Mouse (Mus musculus): ENCODE data around the gene Erbb2. TPM values are rescaled to one million over a fixed set of nuclear protein-coding genes. Genes with fewer than 3 reads are reported as not detected.

The Erbb2 gene
- polyA plus RNA-seq, 2 experiments, result 51.1 to 73.6 TPM

DNA sequence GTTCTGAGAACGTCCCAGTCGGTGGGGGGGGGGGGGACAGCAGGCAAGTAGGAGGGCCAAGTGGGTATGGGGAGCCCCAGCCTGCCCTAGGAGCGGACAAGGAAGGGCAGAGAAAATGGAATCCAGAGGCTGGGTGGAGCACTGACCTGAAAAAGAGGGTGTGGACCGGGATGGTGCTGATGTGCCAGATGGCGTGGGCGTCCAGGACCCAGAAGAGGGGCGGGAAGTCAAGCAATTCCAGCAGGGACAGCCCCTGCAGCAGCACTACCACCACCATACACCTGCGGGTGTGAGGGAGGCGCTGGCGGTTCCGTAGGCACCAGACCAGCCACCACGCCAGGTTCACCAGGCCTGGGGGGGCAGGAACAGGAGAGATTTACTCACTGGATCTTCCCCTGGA is 22.1 kb upstream of the Erbb2 start:
- DNase-seq (ENCODE audit: low spot score), result no peak
- Histone ChIP-seq H3K27me3 (ENCODE audit: control insufficient read depth, insufficient read depth, low read length) (peaks cover 36% of the 10 kb centered on the region), H3K4me2 (replicated peaks; ENCODE audit: low read depth, low read length, severe bottlenecking) (no peak overlapping the region), H3K36me3 (ENCODE audit: control insufficient read depth, insufficient read depth, low read length) (no peaks in the 10 kb centered on the region), H3K9me3 (ENCODE audit: control insufficient read depth, low read length) (no peaks in the 10 kb centered on the region), H3K27ac (replicated peaks; ENCODE audit: low read depth, low read length) (no peak overlapping the region), H3K9ac (ENCODE audit: low read depth, low read length, severe bottlenecking) (no peak overlapping the region), H3K4me1 (ENCODE audit: control insufficient read depth, insufficient read depth, low read length) (peaks cover 10% of the 10 kb centered on the region), H3K4me3 (replicated peaks; ENCODE audit: low read length) (no peak overlapping the region)
- 65% methylated on average over 11 of the region's 12 CpGs for WGBS
- ATAC-seq (ENCODE audit: low FRiP score, low read depth), result no peak
- no peak for TF ChIP-seq POLR2A (IDR thresholded peaks at IDR 0.05; ENCODE audit: borderline replicate concordance, extremely low read depth, insufficient read depth, insufficient read length)

DNA sequence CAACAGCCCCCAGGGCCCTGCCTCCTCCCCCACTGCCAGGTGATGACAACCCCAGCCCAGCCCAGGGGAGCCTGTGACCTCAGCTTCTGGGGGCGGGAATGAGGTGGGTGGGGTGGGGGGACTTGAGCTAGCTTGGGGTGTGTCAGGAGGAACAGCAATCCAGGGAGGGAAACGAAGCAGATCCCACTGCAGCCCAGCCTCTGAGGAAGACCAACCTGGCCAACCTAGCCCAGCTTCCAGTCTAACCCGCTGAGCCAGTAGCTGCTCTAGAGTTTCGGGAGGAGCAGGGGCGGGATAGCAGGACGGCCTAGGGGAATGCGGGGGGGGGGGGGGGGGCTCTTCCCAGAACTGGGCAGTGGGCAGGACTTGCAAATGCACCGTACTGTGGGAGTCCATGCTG is 20.2 kb upstream of the Erbb2 start:
- H3K9ac ChIP-seq (ENCODE audit: low read depth, low read length, severe bottlenecking), result no peak overlapping the region
- peaks cover 10% of the 10 kb centered on the region for H3K4me1 ChIP-seq (ENCODE audit: control insufficient read depth, insufficient read depth, low read length)
- no peak overlapping the region for H3K27ac ChIP-seq (replicated peaks; ENCODE audit: low read depth, low read length)
- no peak for TF ChIP-seq POLR2A (IDR thresholded peaks at IDR 0.05; ENCODE audit: borderline replicate concordance, extremely low read depth, insufficient read depth, insufficient read length)
- ATAC-seq (ENCODE audit: low FRiP score, low read depth) (no peak), DNase-seq (ENCODE audit: low spot score) (no peak)
- no peaks in the 10 kb centered on the region for H3K9me3 ChIP-seq (ENCODE audit: control insufficient read depth, low read length)
- H3K36me3 ChIP-seq (ENCODE audit: control insufficient read depth, insufficient read depth, low read length), result no peaks in the 10 kb centered on the region
- WGBS, result 13% methylated on average over 6 of the region's 8 CpGs
- H3K27me3 ChIP-seq (ENCODE audit: control insufficient read depth, insufficient read depth, low read length), result peaks cover 17% of the 10 kb centered on the region
- H3K4me2 ChIP-seq (replicated peaks; ENCODE audit: low read depth, low read length, severe bottlenecking), result no peak overlapping the region
- H3K4me3 ChIP-seq (replicated peaks; ENCODE audit: low read length), result no peak overlapping the region

GRCm38 (mm10) chr11:98392645-98393044 is 19.6 kb upstream of the Erbb2 start:
- H3K27me3 ChIP-seq (ENCODE audit: control insufficient read depth, insufficient read depth, low read length), result peaks cover 11% of the 10 kb centered on the region
- no peaks in the 10 kb centered on the region for H3K36me3 ChIP-seq (ENCODE audit: control insufficient read depth, insufficient read depth, low read length)
- no peaks in the 10 kb centered on the region for H3K9me3 ChIP-seq (ENCODE audit: control insufficient read depth, low read length)
- TF ChIP-seq POLR2A (IDR thresholded peaks at IDR 0.05; ENCODE audit: borderline replicate concordance, extremely low read depth, insufficient read depth, insufficient read length), result no peak
- no peak overlapping the region; the same call in 1 of the 2 replicates for H3K4me2 ChIP-seq (replicated peaks; ENCODE audit: low read depth, low read length, severe bottlenecking)
- H3K27ac ChIP-seq (replicated peaks; ENCODE audit: low read depth, low read length), result no peak overlapping the region
- peaks cover 10% of the 10 kb centered on the region for H3K4me1 ChIP-seq (ENCODE audit: control insufficient read depth, insufficient read depth, low read length)
- ATAC-seq (ENCODE audit: low FRiP score, low read depth) (no peak), DNase-seq (ENCODE audit: low spot score) (no peak)
- no peak overlapping the region for H3K4me3 ChIP-seq (replicated peaks; ENCODE audit: low read length)
- 0 out of 2 replicates have a peak overlapping the region, but pooled peaks have one; percentile 21 for H3K9ac ChIP-seq (ENCODE audit: low read depth, low read length, severe bottlenecking)
- 60% methylated on average over 4 of the region's 4 CpGs for WGBS

DNA sequence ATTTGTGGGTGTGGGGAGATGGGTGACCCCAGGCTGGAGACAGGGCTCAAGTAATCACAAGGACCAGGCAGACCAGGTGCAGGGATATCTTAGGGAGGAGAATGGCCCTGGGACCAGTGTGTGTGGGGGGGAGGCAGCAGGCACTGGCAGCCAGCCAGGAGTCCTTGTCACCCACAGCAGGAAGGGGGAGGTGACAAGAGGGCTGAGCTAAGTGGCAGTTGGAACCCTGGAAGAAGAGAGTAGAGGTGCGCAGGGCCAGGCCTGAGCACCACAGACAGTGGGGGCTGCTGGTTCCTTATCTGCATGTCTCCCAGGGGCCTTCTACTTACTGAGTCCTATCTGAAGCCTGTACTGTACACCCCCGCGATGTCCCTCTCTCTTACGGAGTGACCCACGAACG is 19.0 kb upstream of the Erbb2 start:
- H3K4me3 ChIP-seq (replicated peaks; ENCODE audit: low read length), result no peak overlapping the region
- no peak for TF ChIP-seq POLR2A (IDR thresholded peaks at IDR 0.05; ENCODE audit: borderline replicate concordance, extremely low read depth, insufficient read depth, insufficient read length)
- H3K4me2 ChIP-seq (replicated peaks; ENCODE audit: low read depth, low read length, severe bottlenecking), result no peak overlapping the region
- H3K36me3 ChIP-seq (ENCODE audit: control insufficient read depth, insufficient read depth, low read length), result no peaks in the 10 kb centered on the region
- H3K4me1 ChIP-seq (ENCODE audit: control insufficient read depth, insufficient read depth, low read length), result peaks cover 10% of the 10 kb centered on the region
- H3K27me3 ChIP-seq (ENCODE audit: control insufficient read depth, insufficient read depth, low read length), result peaks cover 4% of the 10 kb centered on the region; the same call in 1 of the 2 replicates
- WGBS, result 81% methylated on average over 6 of the region's 6 CpGs
- no peaks in the 10 kb centered on the region for H3K9me3 ChIP-seq (ENCODE audit: control insufficient read depth, low read length)
- peak; percentile 52 for DNase-seq (ENCODE audit: low spot score)
- ATAC-seq (ENCODE audit: low FRiP score, low read depth), result no peak
- 0 out of 2 replicates have a peak overlapping the region, but pooled peaks have one; percentile 21 for H3K9ac ChIP-seq (ENCODE audit: low read depth, low read length, severe bottlenecking)
- no peak overlapping the region for H3K27ac ChIP-seq (replicated peaks; ENCODE audit: low read depth, low read length)

DNA sequence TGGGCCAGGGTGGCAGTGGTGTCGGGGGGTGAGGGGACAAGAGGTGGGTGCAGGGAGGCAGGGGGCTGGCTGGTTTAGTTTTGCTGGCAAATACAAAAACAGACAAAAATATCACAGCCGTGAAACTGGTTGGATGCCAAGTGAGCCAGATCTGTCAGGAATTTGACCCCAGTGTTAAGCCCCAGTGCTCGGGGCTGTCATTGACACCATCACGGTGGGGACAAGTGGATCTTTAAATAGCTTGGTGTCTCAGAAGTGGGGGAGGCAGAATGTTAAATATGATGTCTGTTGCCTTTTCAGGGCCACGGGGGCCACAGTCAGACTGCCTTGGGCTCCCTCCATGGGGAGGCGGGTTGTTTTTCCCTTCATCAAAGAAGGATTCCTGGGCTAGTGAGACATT is 18.0 kb upstream of the Erbb2 start:
- no peak for TF ChIP-seq POLR2A (IDR thresholded peaks at IDR 0.05; ENCODE audit: borderline replicate concordance, extremely low read depth, insufficient read depth, insufficient read length)
- DNase-seq (ENCODE audit: low spot score), result peak; percentile 43
- Histone ChIP-seq H3K9ac (ENCODE audit: low read depth, low read length, severe bottlenecking) (peak overlapping the region; percentile 28), H3K27ac (replicated peaks; ENCODE audit: low read depth, low read length) (no peak overlapping the region), H3K4me3 (replicated peaks; ENCODE audit: low read length) (no peak overlapping the region), H3K4me1 (ENCODE audit: control insufficient read depth, insufficient read depth, low read length) (peaks cover 10% of the 10 kb centered on the region), H3K4me2 (replicated peaks; ENCODE audit: low read depth, low read length, severe bottlenecking) (no peak overlapping the region), H3K36me3 (ENCODE audit: control insufficient read depth, insufficient read depth, low read length) (no peaks in the 10 kb centered on the region), H3K9me3 (ENCODE audit: control insufficient read depth, low read length) (no peaks in the 10 kb centered on the region), H3K27me3 (ENCODE audit: control insufficient read depth, insufficient read depth, low read length) (no peaks in the 10 kb centered on the region; the same call in 1 of the 2 replicates)
- ATAC-seq (ENCODE audit: low FRiP score, low read depth), result peak; percentile 13; the same call in 1 of the 2 replicates
- 44% methylated on average over 6 of the region's 6 CpGs for WGBS

DNA sequence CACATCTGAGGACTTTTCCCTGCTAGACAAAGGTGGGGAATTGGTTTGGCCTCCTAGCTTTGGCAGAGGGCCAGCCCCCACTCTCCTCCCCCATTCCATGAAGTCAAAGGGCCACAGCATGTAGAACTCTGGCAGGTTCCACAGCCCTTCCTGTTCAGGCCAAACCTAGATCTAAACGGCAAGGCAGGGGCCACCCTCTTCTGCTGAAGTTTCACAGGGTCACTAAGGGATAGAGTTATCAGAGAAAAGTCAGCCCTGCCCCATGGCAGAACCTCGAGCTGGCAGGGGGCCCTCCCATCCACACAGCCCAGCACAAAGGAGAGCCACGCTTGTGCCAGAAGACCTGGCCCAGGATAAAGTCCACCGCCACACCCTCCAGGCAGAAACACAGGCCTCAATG is 17.2 kb upstream of the Erbb2 start:
- TF ChIP-seq POLR2A (IDR thresholded peaks at IDR 0.05; ENCODE audit: borderline replicate concordance, extremely low read depth, insufficient read depth, insufficient read length), result no peak
- Histone ChIP-seq H3K4me1 (ENCODE audit: control insufficient read depth, insufficient read depth, low read length) (peaks cover 10% of the 10 kb centered on the region), H3K27ac (replicated peaks; ENCODE audit: low read depth, low read length) (no peak overlapping the region), H3K4me2 (replicated peaks; ENCODE audit: low read depth, low read length, severe bottlenecking) (no peak overlapping the region), H3K4me3 (replicated peaks; ENCODE audit: low read length) (no peak overlapping the region), H3K27me3 (ENCODE audit: control insufficient read depth, insufficient read depth, low read length) (no peaks in the 10 kb centered on the region; the same call in 1 of the 2 replicates), H3K36me3 (ENCODE audit: control insufficient read depth, insufficient read depth, low read length) (no peaks in the 10 kb centered on the region), H3K9me3 (ENCODE audit: control insufficient read depth, low read length) (no peaks in the 10 kb centered on the region), H3K9ac (ENCODE audit: low read depth, low read length, severe bottlenecking) (no peak overlapping the region)
- DNase-seq (ENCODE audit: low spot score) (no peak), ATAC-seq (ENCODE audit: low FRiP score, low read depth) (no peak)
- WGBS, result 57% methylated on average over 4 of the region's 4 CpGs
